Mouse (Mus musculus): ENCODE measurements around the gene Dkk3.

The Dkk3 gene

GRCm38 (mm10) chr7:112140725-112141124, 18.1 kb downstream of the Dkk3 start:
- CTCF ChIA-PET, result interaction anchor here in 1 of 4 experiments (1.2 kb wide), 1 partner anchor 228 kb away, joined by 3 read pairs; no protein-coding TSS in a partner anchor
- POLR2A ChIA-PET, result interaction anchor here in 3 of 4 experiments (0.8 to 4.0 kb wide), 4 partner anchors 8 to 30 kb away, joined by 3 to 24 read pairs (median 6); partner anchors contain the start of gene Dkk3 (in 1 of the 3)

GRCm38 (mm10) chr7:112138509-112139405, 20.1 kb downstream of the Dkk3 start:
- ChIA-PET CTCF (interaction anchor here in 2 of 4 experiments (0.9 to 1.0 kb wide), 2 partner anchors 41 kb away, joined by 3 to 8 read pairs; no protein-coding TSS in a partner anchor), POLR2A (interaction anchor here in 3 of 4 experiments (0.9 to 4.0 kb wide), 17 partner anchors 11 to 394 kb away, joined by 3 to 24 read pairs (median 3); partner anchors contain the start of genes Dkk3 (in 3 of the 3) and Usp47 (in 1 of the 3))

GRCm38 (mm10) chr7:112138168-112138508, 20.7 kb downstream of the Dkk3 start:
- CTCF ChIA-PET, result interaction anchor here in 2 of 4 experiments (0.9 to 1.0 kb wide), 2 partner anchors 42 kb away, joined by 3 to 8 read pairs; no protein-coding TSS in a partner anchor
- POLR2A ChIA-PET, result interaction anchor here in 3 of 4 experiments (0.9 to 4.0 kb wide), 13 partner anchors 10 to 116 kb away, joined by 3 to 24 read pairs (median 4); partner anchors contain the start of gene Dkk3 (in 3 of the 3)

GRCm38 (mm10) chr7:112136537-112136936, 22.3 kb downstream of the Dkk3 start:
- POLR2A ChIA-PET, result no interaction called here
- CTCF ChIA-PET, result no interaction called here

GRCm38 (mm10) chr7:112135161-112135560, 23.7 kb downstream of the Dkk3 start:
- ChIA-PET CTCF (no interaction called here), POLR2A (no interaction called here)

GRCm38 (mm10) chr7:112133277-112133676, 25.6 kb downstream of the Dkk3 start:
- CTCF ChIA-PET, result interaction anchor here in 1 of 4 experiments (0.8 kb wide), 1 partner anchor 25 kb away, joined by 3 read pairs; the partner anchor contains the start of gene Dkk3
- POLR2A ChIA-PET, result no interaction called here

GRCm38 (mm10) chr7:112132005-112132404, 26.9 kb downstream of the Dkk3 start:
- ChIA-PET CTCF (interaction anchor here in 2 of 4 experiments (0.6 to 2.1 kb wide), 3 partner anchors 26 to 81 kb away, joined by 5 to 6 read pairs (median 5); partner anchors contain the start of gene Dkk3 (in 1 of the 2)), POLR2A (interaction anchor here in 3 of 4 experiments (0.7 to 1.4 kb wide), 3 partner anchors 18 to 1054 kb away, joined by 3 to 4 read pairs (median 3); no protein-coding TSS in a partner anchor)

GRCm38 (mm10) chr7:112130660-112131059, 28.2 kb downstream of the Dkk3 start:
- ChIA-PET CTCF (interaction anchor here in 2 of 4 experiments (0.7 to 2.1 kb wide), 2 partner anchors 28 to 165 kb away, joined by 3 to 5 read pairs; partner anchors contain the start of gene Dkk3 (in 1 of the 2)), POLR2A (interaction anchor here in 2 of 4 experiments (0.5 to 0.7 kb wide), 3 partner anchors 11 to 20 kb away, joined by 3 read pairs; no protein-coding TSS in a partner anchor)

- POLR2A ChIA-PET, result no interaction called here
- CTCF ChIA-PET, result interaction anchor here in 1 of 4 experiments (2.1 kb wide), 1 partner anchor 29 kb away, joined by 5 read pairs; the partner anchor contains the start of gene Dkk3
These were observed 29.0 kb downstream of the Dkk3 start for GRCm38 (mm10) chr7:112129851-112130250.

- POLR2A ChIA-PET, result interaction anchor here in 1 of 4 experiments (1.0 kb wide), 1 partner anchor 10 kb away, joined by 6 read pairs; no protein-coding TSS in a partner anchor
- CTCF ChIA-PET, result interaction anchor here in 2 of 4 experiments (0.6 kb wide), 3 partner anchors 51 to 264 kb away, joined by 3 to 4 read pairs (median 3); no protein-coding TSS in a partner anchor
These were observed 30.0 kb downstream of the Dkk3 start for GRCm38 (mm10) chr7:112128810-112129209.

- POLR2A ChIA-PET, result interaction anchor here in 1 of 4 experiments (1.0 kb wide), 1 partner anchor 11 kb away, joined by 6 read pairs; no protein-coding TSS in a partner anchor
- CTCF ChIA-PET, result no interaction called here
These were observed 30.9 kb downstream of the Dkk3 start for GRCm38 (mm10) chr7:112127954-112128353.

- ChIA-PET POLR2A (interaction anchor here in 1 of 4 experiments (0.7 kb wide), 2 partner anchors 15 to 1511 kb away, joined by 3 read pairs; no protein-coding TSS in a partner anchor), CTCF (interaction anchor here in 1 of 4 experiments (0.6 kb wide), 1 partner anchor 1496 kb away, joined by 5 read pairs; no protein-coding TSS in a partner anchor)
These were observed 31.7 kb downstream of the Dkk3 start for GRCm38 (mm10) chr7:112127085-112127637.

GRCm38 (mm10) chr7:112125625-112126260, 33.1 kb downstream of the Dkk3 start:
- CTCF ChIA-PET, result interaction anchor here in 1 of 4 experiments (0.6 kb wide), 1 partner anchor 58 kb away, joined by 5 read pairs; no protein-coding TSS in a partner anchor

GRCm38 (mm10) chr7:112123612-112124011, 35.2 kb downstream of the Dkk3 start:
- CTCF ChIA-PET, result no interaction called here
- POLR2A ChIA-PET, result no interaction called here

More at GRCm38 (mm10) chr7:112125625-112126260, 33.1 kb downstream of the Dkk3 start:
- POLR2A ChIA-PET, result no interaction called here

- CTCF ChIA-PET, result interaction anchor here in 1 of 4 experiments (0.6 kb wide), 1 partner anchor 56 kb away, joined by 5 read pairs; no protein-coding TSS in a partner anchor
- POLR2A ChIA-PET, result interaction anchor here in 1 of 4 experiments (0.8 kb wide), 2 partner anchors 12 to 17 kb away, joined by 3 read pairs; no protein-coding TSS in a partner anchor
These were observed 36.9 kb downstream of the Dkk3 start for GRCm38 (mm10) chr7:112121866-112122500.

GRCm38 (mm10) chr7:112120861-112121810, 37.7 kb downstream of the Dkk3 start:
- ChIA-PET CTCF (interaction anchor here in 1 of 4 experiments (1.6 kb wide), 1 partner anchor 59 kb away, joined by 6 read pairs; no protein-coding TSS in a partner anchor), POLR2A (interaction anchor here in 2 of 4 experiments (1.1 to 1.4 kb wide), 2 partner anchors 11 kb away, joined by 3 read pairs; no protein-coding TSS in a partner anchor)

Data from embryonic stem cell, embryonic (primary cell).